Mouse (Mus musculus) E14TG2a.4 (cell line): ENCODE results near the gene Grpel1.

ENCODE experiments used
- H3K27me3 ChIP-seq: 2 replicates; pipeline ENCODE4 v1.6.1; 2014; ENCODE audit warnings: low read length, control low read depth; ENCODE audit not compliant: insufficient read depth
- H3K36me3 ChIP-seq: 2 replicates; pipeline ENCODE4 v1.6.1; 2014; ENCODE audit warnings: low read length, control low read depth; ENCODE audit not compliant: insufficient read depth
- H3K4me1 ChIP-seq: replicated peaks from 2 replicates; pipeline ENCODE4 v1.6.1; 2014; ENCODE audit warnings: low read depth, low read length, control low read depth
- H3K4me3 ChIP-seq: replicated peaks from 2 replicates; pipeline ENCODE4 v1.5.1; 2014; ENCODE audit warnings: mild to moderate bottlenecking, low read length
- H3K9me3 ChIP-seq: 2 replicates; pipeline ENCODE4 v1.6.1; 2014; ENCODE audit warnings: low read length, control low read depth
- CTCF ChIP-seq: conservative IDR thresholded peaks from 2 replicates; pipeline ENCODE4 v1.5.1; 2014; ENCODE audit warnings: low read length
- NANOG ChIP-seq: IDR thresholded peaks from 2 replicates; pipeline ENCODE4 v1.6.1; 2014; ENCODE audit warnings: borderline replicate concordance, low read length, mixed read lengths
- POU5F1 ChIP-seq: IDR thresholded peaks from 2 replicates; pipeline ENCODE4 v1.6.1; 2014; ENCODE audit warnings: low read length, borderline replicate concordance

Grpel1 gene

GRCm38 (mm10) chr5:36434398-36434967 is 30.3 kb upstream of the Grpel1 start:
- no peak for TF ChIP-seq POU5F1
- no peak for TF ChIP-seq CTCF
- TF ChIP-seq NANOG, result no peak
- H3K27me3 ChIP-seq, result no peaks in the 10 kb centered on the region
- H3K4me1 ChIP-seq, result no peaks in the 10 kb centered on the region
- H3K36me3 ChIP-seq, result no peaks in the 10 kb centered on the region
- H3K4me3 ChIP-seq, result no peak overlapping the region
- H3K9me3 ChIP-seq, result no peaks in the 10 kb centered on the region

GRCm38 (mm10) chr5:36436858-36437257 is 27.9 kb upstream of the Grpel1 start:
- no peaks in the 10 kb centered on the region for H3K27me3 ChIP-seq
- H3K4me1 ChIP-seq, result no peaks in the 10 kb centered on the region
- TF ChIP-seq CTCF (no peak), POU5F1 (no peak), NANOG (no peak)
- no peaks in the 10 kb centered on the region for H3K9me3 ChIP-seq
- no peaks in the 10 kb centered on the region for H3K36me3 ChIP-seq
- no peak overlapping the region for H3K4me3 ChIP-seq

- TF ChIP-seq POU5F1 (no peak), NANOG (no peak), CTCF (no peak)
- Histone ChIP-seq H3K4me1 (peaks cover 11% of the 10 kb centered on the region; the same call in 1 of the 2 replicates), H3K36me3 (no peaks in the 10 kb centered on the region), H3K4me3 (no peak overlapping the region), H3K27me3 (no peaks in the 10 kb centered on the region), H3K9me3 (no peaks in the 10 kb centered on the region)
Observed at GRCm38 (mm10) chr5:36440741-36441140, 24.1 kb upstream of the Grpel1 start.

GRCm38 (mm10) chr5:36444611-36445010 is 20.2 kb upstream of the Grpel1 start:
- TF ChIP-seq POU5F1 (no peak), CTCF (no peak), NANOG (no peak)
- Histone ChIP-seq H3K4me1 (peaks cover 23% of the 10 kb centered on the region), H3K9me3 (no peaks in the 10 kb centered on the region), H3K4me3 (no peak overlapping the region), H3K27me3 (no peaks in the 10 kb centered on the region; the same call in 1 of the 2 replicates), H3K36me3 (no peaks in the 10 kb centered on the region)

- H3K4me3 ChIP-seq, result no peak overlapping the region; the same call in 1 of the 2 replicates
- TF ChIP-seq CTCF (no peak), NANOG (no peak), POU5F1 (no peak)
- no peaks in the 10 kb centered on the region for H3K36me3 ChIP-seq
- no peaks in the 10 kb centered on the region for H3K9me3 ChIP-seq
- H3K4me1 ChIP-seq, result peaks cover 23% of the 10 kb centered on the region
- no peaks in the 10 kb centered on the region; the same call in 1 of the 2 replicates for H3K27me3 ChIP-seq
Observed at GRCm38 (mm10) chr5:36445028-36445427, 19.8 kb upstream of the Grpel1 start.

GRCm38 (mm10) chr5:36446166-36446890 is 18.5 kb upstream of the Grpel1 start:
- no peaks in the 10 kb centered on the region for H3K9me3 ChIP-seq
- TF ChIP-seq CTCF (no peak), POU5F1 (no peak), NANOG (no peak)
- H3K27me3 ChIP-seq, result no peaks in the 10 kb centered on the region; the same call in 1 of the 2 replicates
- H3K36me3 ChIP-seq, result no peaks in the 10 kb centered on the region
- peaks cover 23% of the 10 kb centered on the region for H3K4me1 ChIP-seq
- H3K4me3 ChIP-seq, result no peak overlapping the region

- no peaks in the 10 kb centered on the region for H3K36me3 ChIP-seq
- H3K4me3 ChIP-seq, result no peak overlapping the region
- peaks cover 23% of the 10 kb centered on the region for H3K4me1 ChIP-seq
- TF ChIP-seq POU5F1, result no peak
- TF ChIP-seq NANOG, result no peak
- TF ChIP-seq CTCF, result no peak
- H3K9me3 ChIP-seq, result no peaks in the 10 kb centered on the region
- no peaks in the 10 kb centered on the region; the same call in none of the 2 replicates for H3K27me3 ChIP-seq
Observed at GRCm38 (mm10) chr5:36447872-36448271, 16.9 kb upstream of the Grpel1 start.

- Histone ChIP-seq H3K4me3 (no peak overlapping the region), H3K36me3 (no peaks in the 10 kb centered on the region), H3K4me1 (peaks cover 23% of the 10 kb centered on the region), H3K27me3 (no peaks in the 10 kb centered on the region; the same call in none of the 2 replicates), H3K9me3 (no peaks in the 10 kb centered on the region)
- TF ChIP-seq POU5F1 (no peak), NANOG (no peak), CTCF (no peak)
Observed at GRCm38 (mm10) chr5:36449710-36450358, 15.0 kb upstream of the Grpel1 start.
